Mouse (Mus musculus) ES-E14 (cell line): ENCODE data around the gene Hoxb3.

Source experiments
- MAFK ChIP-seq: IDR thresholded peaks from 2 replicates; pipeline ENCODE4 v1.6.1; 2014; ENCODE audit warnings: mild to moderate bottlenecking, low read depth, low read length, inconsistent platforms; ENCODE audit not compliant: insufficient read depth
- ZNF384 ChIP-seq: IDR thresholded peaks from 2 replicates; pipeline ENCODE4 v1.6.1; 2012; ENCODE audit warnings: low read depth, low read length, inconsistent platforms

- no peak for TF ChIP-seq MAFK
- TF ChIP-seq ZNF384: no peak
Observed at GRCm38 (mm10) chr11:96314671-96315343, 8.3 kb upstream of the Hoxb3 start.
